Mouse (Mus musculus): ENCODE data around the gene Tmco1. TPM values are rescaled to one million over a fixed set of nuclear protein-coding genes. Genes with fewer than 3 reads are reported as not detected.

Gene Tmco1
- total RNA-seq (2012; rRNA removed): 155 and 156 TPM in 2 replicates

DNA sequence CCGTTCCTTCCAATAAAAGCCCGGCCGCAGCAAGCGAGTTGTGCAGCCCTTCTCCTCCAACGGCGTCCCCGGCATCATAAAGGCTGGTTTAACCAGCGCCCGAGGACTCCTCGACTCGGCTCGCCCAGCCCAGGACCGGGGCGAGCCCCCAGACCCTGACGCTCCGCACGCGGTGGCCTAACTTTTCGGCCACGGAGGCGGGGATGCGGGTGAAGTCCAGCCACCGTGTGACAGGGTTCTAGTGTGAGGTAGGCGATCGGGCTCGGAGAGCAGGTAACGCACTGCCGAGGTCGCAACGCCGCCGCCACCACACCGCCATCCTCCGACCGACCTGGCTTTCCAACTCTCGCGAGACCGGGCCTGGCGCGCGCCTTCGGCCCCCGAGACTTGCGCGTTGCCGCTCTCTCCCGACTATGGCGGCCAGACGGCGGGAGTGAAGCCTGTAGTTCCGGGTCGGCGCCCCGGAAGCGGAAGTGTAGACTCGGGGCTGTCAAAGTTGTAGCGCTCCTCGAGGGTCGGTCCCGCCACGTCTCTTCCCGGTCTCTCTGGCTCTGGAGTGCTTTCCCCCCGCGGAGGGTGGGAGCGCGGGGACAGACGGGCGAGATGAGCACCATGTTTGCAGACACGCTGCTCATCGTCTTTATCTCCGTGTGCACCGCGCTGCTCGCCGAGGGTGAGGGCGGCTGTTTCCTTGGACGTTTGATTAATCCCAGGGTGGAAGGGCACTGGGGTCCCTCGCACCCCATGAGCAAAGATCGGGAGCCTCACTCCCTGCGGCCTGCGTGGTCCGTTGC lies at the start of gene Tmco1:
Tmco1 (plus strand) TSS at position 118 of the 794 bp plus-strand sequence.
- Histone ChIP-seq H3K36me3 (ENCODE audit: control insufficient read depth, insufficient read depth, low read length, poor library complexity, severe bottlenecking) (peaks cover 5% of the 10 kb centered on the region; the same call in 1 of the 2 replicates), H3K4me1 (ENCODE audit: control insufficient read depth in 2 of 2, insufficient read depth in 2 of 2, low read length in 2 of 2, poor library complexity in 1 of 2) (peaks cover 0 to 5% of the 10 kb centered on the region in 2 experiments), H3K9ac (ENCODE audit: insufficient read depth, low read depth, low read length, poor library complexity, severe bottlenecking) (peak within 1 kb of the TSS; percentile 97), H3K4me3 (ENCODE audit: insufficient read depth in 1 of 2, low read depth in 1 of 2, low read length in 2 of 2, poor library complexity in 1 of 2, severe bottlenecking in 1 of 2) (peak within 1 kb of the TSS; percentile 78 to 84), H3K9me3 (ENCODE audit: control insufficient read depth, insufficient read depth, low read depth, low read length) (no peaks in the 10 kb centered on the region), H3K27ac (ENCODE audit: insufficient read depth, low read depth, low read length, poor library complexity, severe bottlenecking) (peak within 1 kb of the TSS; percentile 84)
- DNase-seq (ENCODE audit: low read depth, low spot score): peak; percentile 90
- in situ Hi-C loops (cut with MboI; ENCODE audit: low sequenced_read_pairs in 2 of 2, unreplicated experiment in 2 of 2): no loop called here
- TF ChIP-seq HCFC1 (IDR thresholded peaks at IDR 0.05; ENCODE audit: borderline replicate concordance, insufficient read depth, low read length): peak; percentile 89
- TF ChIP-seq ZC3H11A (IDR thresholded peaks at IDR 0.05; ENCODE audit: borderline replicate concordance, low read depth, low read length): no peak
- TF ChIP-seq CHD2 (IDR thresholded peaks at IDR 0.05; ENCODE audit: low read depth, low read length): peak; percentile 99

DNA sequence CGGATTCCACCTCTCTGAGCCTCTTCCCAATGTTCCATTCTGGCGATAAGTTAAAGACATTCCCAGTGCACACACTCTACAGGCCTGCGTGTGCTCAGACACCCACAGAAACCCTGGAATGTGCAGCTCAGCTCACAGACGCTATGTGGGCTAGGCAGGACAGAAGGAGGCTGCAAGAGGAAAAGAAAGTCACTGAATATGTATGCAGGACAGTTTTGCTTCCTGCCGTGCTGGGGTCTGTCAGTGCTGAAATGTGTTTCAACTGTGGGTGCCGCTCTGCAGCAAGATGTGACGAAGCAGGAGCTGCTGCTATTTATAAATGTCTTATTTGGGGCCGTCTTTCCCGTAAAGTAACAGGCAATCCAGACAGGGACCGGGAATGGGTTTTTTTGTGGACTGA lies 48.5 kb upstream of the Tmco1 start:
- no peak overlapping the region for H3K9ac ChIP-seq (ENCODE audit: insufficient read depth, low read depth, low read length, poor library complexity, severe bottlenecking)
- H3K4me3 ChIP-seq (ENCODE audit: insufficient read depth in 1 of 2, low read depth in 1 of 2, low read length in 2 of 2, poor library complexity in 1 of 2, severe bottlenecking in 1 of 2): no peak overlapping the region
- no peak for DNase-seq (ENCODE audit: low read depth, low spot score)
- no peak overlapping the region for H3K27ac ChIP-seq (ENCODE audit: insufficient read depth, low read depth, low read length, poor library complexity, severe bottlenecking)
- H3K9me3 ChIP-seq (ENCODE audit: control insufficient read depth, insufficient read depth, low read depth, low read length): no peaks in the 10 kb centered on the region
- peaks cover 2 to 31% of the 10 kb centered on the region in 2 experiments; a peak in 2 of 4 replicates for H3K4me1 ChIP-seq (ENCODE audit: control insufficient read depth in 2 of 2, insufficient read depth in 2 of 2, low read length in 2 of 2, poor library complexity in 1 of 2)
- H3K36me3 ChIP-seq (ENCODE audit: control insufficient read depth, insufficient read depth, low read length, poor library complexity, severe bottlenecking): peaks cover 7% of the 10 kb centered on the region; the same call in 1 of the 2 replicates
- in situ Hi-C loops (cut with MboI; ENCODE audit: low sequenced_read_pairs in 2 of 2, unreplicated experiment in 2 of 2): no loop called here
- no peak for TF ChIP-seq ZC3H11A (IDR thresholded peaks at IDR 0.05; ENCODE audit: borderline replicate concordance, low read depth, low read length)
- no peak for TF ChIP-seq HCFC1 (IDR thresholded peaks at IDR 0.05; ENCODE audit: borderline replicate concordance, insufficient read depth, low read length)
- no peak for TF ChIP-seq MAFK (IDR thresholded peaks at IDR 0.05; ENCODE audit: insufficient read depth, low read depth, low read length)

DNA sequence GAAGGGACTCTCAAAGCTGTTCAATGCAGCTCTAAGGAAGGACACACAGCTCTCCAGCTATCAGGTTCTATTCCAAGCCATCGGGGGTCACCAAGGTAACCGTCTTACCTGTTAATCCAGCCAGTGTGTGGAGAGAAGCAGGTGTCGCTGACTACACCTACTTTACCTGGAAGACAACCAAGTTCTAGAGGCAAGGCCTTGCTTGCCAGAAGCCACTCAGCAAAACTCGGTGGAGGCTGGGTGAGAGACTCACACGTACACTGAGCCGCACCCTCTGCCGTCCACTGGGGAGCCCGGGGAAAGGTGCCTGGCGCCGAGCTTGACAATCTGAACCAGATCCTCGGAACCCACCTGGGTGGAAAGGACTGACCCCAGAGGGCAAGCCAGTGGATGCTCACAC lies 46.4 kb upstream of the Tmco1 start:
- in situ Hi-C loops (cut with MboI; ENCODE audit: low sequenced_read_pairs in 2 of 2, unreplicated experiment in 2 of 2): no loop called here

DNA sequence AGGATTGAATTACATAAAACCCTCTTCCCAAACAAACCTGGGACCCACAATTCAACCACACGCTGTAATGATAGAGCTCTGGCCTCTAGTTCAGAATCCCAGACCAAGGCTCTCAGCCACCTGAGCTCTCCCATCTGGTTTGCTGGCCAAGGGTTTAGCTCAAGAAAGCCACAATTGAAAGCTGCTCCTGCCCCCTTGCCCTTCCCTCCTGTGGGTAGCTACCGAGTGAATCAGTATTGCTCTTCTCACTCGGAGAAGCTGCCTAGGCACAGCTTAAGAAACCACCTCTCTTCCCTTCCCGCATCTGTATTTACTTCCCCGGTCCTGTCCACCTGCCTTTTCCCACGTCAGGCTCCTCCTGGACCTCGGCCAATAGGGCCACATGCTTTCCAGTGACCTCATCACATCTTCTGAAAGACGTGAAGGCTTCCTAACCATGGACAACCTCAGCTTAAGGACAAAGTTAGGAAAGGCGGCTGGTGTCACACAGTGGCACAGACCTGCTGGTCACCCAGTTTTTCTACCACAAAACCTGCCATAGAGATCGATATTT lies 45.6 kb upstream of the Tmco1 start:
- Histone ChIP-seq H3K9me3 (ENCODE audit: control insufficient read depth, insufficient read depth, low read depth, low read length) (no peaks in the 10 kb centered on the region), H3K36me3 (ENCODE audit: control insufficient read depth, insufficient read depth, low read length, poor library complexity, severe bottlenecking) (peaks cover 20% of the 10 kb centered on the region; the same call in 1 of the 2 replicates), H3K4me1 (ENCODE audit: control insufficient read depth in 2 of 2, insufficient read depth in 2 of 2, low read length in 2 of 2, poor library complexity in 1 of 2) (peaks cover 0 to 32% of the 10 kb centered on the region in 2 experiments; a peak in 2 of 4 replicates), H3K9ac (ENCODE audit: insufficient read depth, low read depth, low read length, poor library complexity, severe bottlenecking) (no peak overlapping the region), H3K27ac (ENCODE audit: insufficient read depth, low read depth, low read length, poor library complexity, severe bottlenecking) (no peak overlapping the region), H3K4me3 (ENCODE audit: insufficient read depth in 1 of 2, low read depth in 1 of 2, low read length in 2 of 2, poor library complexity in 1 of 2, severe bottlenecking in 1 of 2) (no peak overlapping the region)
- no peak for DNase-seq (ENCODE audit: low read depth, low spot score)
- TF ChIP-seq ZNF384 (IDR thresholded peaks at IDR 0.05; ENCODE audit: low read depth, low read length) (no peak), HCFC1 (IDR thresholded peaks at IDR 0.05; ENCODE audit: borderline replicate concordance, insufficient read depth, low read length) (no peak), CHD2 (IDR thresholded peaks at IDR 0.05; ENCODE audit: low read depth, low read length) (no peak), MAFK (IDR thresholded peaks at IDR 0.05; ENCODE audit: insufficient read depth, low read depth, low read length) (no peak)
- in situ Hi-C loops (cut with MboI; ENCODE audit: low sequenced_read_pairs in 2 of 2, unreplicated experiment in 2 of 2): no loop called here

More for the DNA sequence above, 46.4 kb upstream of the Tmco1 start:
- Histone ChIP-seq H3K27ac (ENCODE audit: insufficient read depth, low read depth, low read length, poor library complexity, severe bottlenecking) (no peak overlapping the region), H3K4me1 (ENCODE audit: control insufficient read depth in 2 of 2, insufficient read depth in 2 of 2, low read length in 2 of 2, poor library complexity in 1 of 2) (peaks cover 0 to 27% of the 10 kb centered on the region in 2 experiments; a peak in 2 of 4 replicates), H3K36me3 (ENCODE audit: control insufficient read depth, insufficient read depth, low read length, poor library complexity, severe bottlenecking) (peaks cover 15% of the 10 kb centered on the region; the same call in 1 of the 2 replicates), H3K4me3 (ENCODE audit: insufficient read depth in 1 of 2, low read depth in 1 of 2, low read length in 2 of 2, poor library complexity in 1 of 2, severe bottlenecking in 1 of 2) (no peak overlapping the region), H3K9ac (ENCODE audit: insufficient read depth, low read depth, low read length, poor library complexity, severe bottlenecking) (no peak overlapping the region), H3K9me3 (ENCODE audit: control insufficient read depth, insufficient read depth, low read depth, low read length) (no peaks in the 10 kb centered on the region)
- no peak for DNase-seq (ENCODE audit: low read depth, low spot score)
- TF ChIP-seq CHD2 (IDR thresholded peaks at IDR 0.05; ENCODE audit: low read depth, low read length): no peak
- TF ChIP-seq ZC3H11A (IDR thresholded peaks at IDR 0.05; ENCODE audit: borderline replicate concordance, low read depth, low read length): no peak
- TF ChIP-seq HCFC1 (IDR thresholded peaks at IDR 0.05; ENCODE audit: borderline replicate concordance, insufficient read depth, low read length): no peak
- no peak for TF ChIP-seq MAFK (IDR thresholded peaks at IDR 0.05; ENCODE audit: insufficient read depth, low read depth, low read length)
